9 mouse cellular contexts compared by ENCODE assay signal in genomic region chr5:120457628-120458027, GRCm38 (mm10). TPM values are rescaled to one million over a fixed set of nuclear protein-coding genes. Genes with fewer than 3 reads are reported as not detected.
A peak's percentile ranks its signal among the peaks of the same experiment; 100 is the strongest.
DNase-seq lines count a peak whose midpoint lies in the region; ATAC-seq and TF ChIP-seq lines count a peak whose summit lies in the region.
"Had no signal": no experiment of that assay in that cellular context is flagged by ENCODE, and none has a peak within 500 bp of the region (broad histone marks: within the 10 kb centered on the region; RNA-seq: fewer than 3 reads in every experiment).

No protein-coding gene starts in this region.

- no peak overlapping the region for H3K27ac ChIP-seq in hindbrain, embryonic 11.5 days (ENCODE audit: low read depth, low read length)
- no peak overlapping the region for H3K27ac ChIP-seq in hindbrain, embryonic 16.5 days (ENCODE audit: low read depth, low read length)
- H3K27ac ChIP-seq in ES-E14 (ENCODE audit: insufficient read depth, low read depth, low read length, poor library complexity, severe bottlenecking): no peak overlapping the region
- no peak overlapping the region for H3K27ac ChIP-seq in limb, embryonic 10.5 days
- H3K27ac ChIP-seq: neural tube, embryonic 12.5 days had no signal

- peak; percentile 94 for DNase-seq in hindbrain, embryonic 11.5 days (ENCODE audit: low spot score)
- peak; percentile 95 for DNase-seq in ES-E14 (ENCODE audit: low read depth, low spot score)
- DNase-seq in c-Kit-positive CD71-negative TER-119-negative erythroid progenitor cells, embryonic 14.5 days (ENCODE audit: low read depth): peak; percentile 70
- peak; percentile 41 for DNase-seq in gastrocnemius, postnatal 14 days
- DNase-seq in limb, embryonic 10.5 days (ENCODE audit: low spot score): peak; percentile 89
- DNase-seq in retina, embryonic 14.5 days (ENCODE audit: low spot score): peak; percentile 95

- intact Hi-C loops in gastrocnemius, postnatal 14 days (cut with DNase I; ENCODE audit: low total_unique reads): no loop called here

- H3K4me2 ChIP-seq in hindbrain, embryonic 11.5 days (replicated peaks; ENCODE audit: low read depth, low read length): no peak overlapping the region
- no peak overlapping the region for H3K4me2 ChIP-seq in hindbrain, embryonic 16.5 days (ENCODE audit: low read length)
- H3K4me2 ChIP-seq: neural tube, embryonic 12.5 days had no signal

- H3K36me3 ChIP-seq in hindbrain, embryonic 11.5 days (ENCODE audit: control insufficient read depth, insufficient read depth, low read length): no peaks in the 10 kb centered on the region
- H3K36me3 ChIP-seq in hindbrain, embryonic 16.5 days (ENCODE audit: control insufficient read depth, insufficient read depth, low read length): no peaks in the 10 kb centered on the region
- H3K36me3 ChIP-seq in ES-E14 (ENCODE audit: control insufficient read depth, insufficient read depth, low read length, poor library complexity, severe bottlenecking): no peaks in the 10 kb centered on the region
- H3K36me3 ChIP-seq in limb, embryonic 10.5 days: no peaks in the 10 kb centered on the region
- H3K36me3 ChIP-seq: neural tube, embryonic 12.5 days had no signal

- WGBS in hindbrain, embryonic 11.5 days: 6% methylated on average over 9 of the region's 9 CpGs
- WGBS in hindbrain, embryonic 16.5 days: 7% methylated on average over 9 of the region's 9 CpGs
- 8% methylated on average over 9 of the region's 9 CpGs for WGBS in limb, embryonic 10.5 days

- H3K9me3 ChIP-seq in hindbrain, embryonic 11.5 days (ENCODE audit: control insufficient read depth, low read length): no peaks in the 10 kb centered on the region
- H3K9me3 ChIP-seq in hindbrain, embryonic 16.5 days (ENCODE audit: control insufficient read depth, low read length): no peaks in the 10 kb centered on the region
- H3K9me3 ChIP-seq in ES-E14 (ENCODE audit: control insufficient read depth, insufficient read depth, low read depth, low read length): no peaks in the 10 kb centered on the region
- no peaks in the 10 kb centered on the region for H3K9me3 ChIP-seq in limb, embryonic 10.5 days (replicated peaks)
- H3K9me3 ChIP-seq: neural tube, embryonic 12.5 days had no signal

- H3K27me3 ChIP-seq in hindbrain, embryonic 11.5 days (ENCODE audit: control insufficient read depth, insufficient read depth, low read length): no peaks in the 10 kb centered on the region
- no peaks in the 10 kb centered on the region for H3K27me3 ChIP-seq in hindbrain, embryonic 16.5 days (replicated peaks; ENCODE audit: control insufficient read depth, insufficient read depth, low read length)
- H3K27me3 ChIP-seq in limb, embryonic 10.5 days (ENCODE audit: low read depth, poor library complexity, severe bottlenecking): peaks cover 79% of the 10 kb centered on the region

- in situ Hi-C loops in ES-E14 (cut with MboI; ENCODE audit: low sequenced_read_pairs in 2 of 2, unreplicated experiment in 2 of 2): no loop called here

- H3K9ac ChIP-seq in hindbrain, embryonic 11.5 days (ENCODE audit: low read depth, low read length): no peak overlapping the region
- no peak overlapping the region for H3K9ac ChIP-seq in hindbrain, embryonic 16.5 days (ENCODE audit: low read depth, low read length)
- no peak overlapping the region for H3K9ac ChIP-seq in ES-E14 (ENCODE audit: insufficient read depth, low read depth, low read length, poor library complexity, severe bottlenecking)
- H3K9ac ChIP-seq: neural tube, embryonic 12.5 days had no signal

- ATAC-seq in hindbrain, embryonic 11.5 days (ENCODE audit: low FRiP score): peak; percentile 43; the same call in 1 of the 2 replicates
- no peak; the same call in 1 of the 2 replicates for ATAC-seq in hindbrain, embryonic 16.5 days
- ATAC-seq in erythroid progenitor cell, adult 5-6 weeks (replicated peaks; ENCODE audit: low FRiP score, poor library complexity, severe bottlenecking): no peak

- no peak overlapping the region for H3K4me3 ChIP-seq in hindbrain, embryonic 11.5 days (ENCODE audit: low read depth, low read length)
- no peak overlapping the region for H3K4me3 ChIP-seq in hindbrain, embryonic 16.5 days (ENCODE audit: low read length)
- H3K4me3 ChIP-seq in ES-E14 (ENCODE audit: insufficient read depth in 1 of 2, low read depth in 1 of 2, low read length in 2 of 2, poor library complexity in 1 of 2, severe bottlenecking in 1 of 2): no peak overlapping the region
- H3K4me3 ChIP-seq in limb, embryonic 10.5 days: no peak overlapping the region
- H3K4me3 ChIP-seq: neural tube, embryonic 12.5 days had no signal

- no peaks in the 10 kb centered on the region for H3K4me1 ChIP-seq in hindbrain, embryonic 11.5 days (replicated peaks; ENCODE audit: control insufficient read depth, insufficient read depth, low read length)
- H3K4me1 ChIP-seq in hindbrain, embryonic 16.5 days (ENCODE audit: control insufficient read depth, insufficient read depth, low read depth, low read length): no peaks in the 10 kb centered on the region
- H3K4me1 ChIP-seq in ES-E14 (ENCODE audit: control insufficient read depth in 2 of 2, insufficient read depth in 2 of 2, low read length in 2 of 2, poor library complexity in 1 of 2): peaks cover 3 to 13% of the 10 kb centered on the region in 2 experiments; a peak in 3 of 4 replicates
- peaks cover 14% of the 10 kb centered on the region for H3K4me1 ChIP-seq in limb, embryonic 10.5 days

TF ChIP-seq in ES-E14, 5 proteins besides CTCF, POLR2A, EP300 and RAD21:
- TF ChIP-seq ZC3H11A (IDR thresholded peaks at IDR 0.05; ENCODE audit: borderline replicate concordance, low read depth, low read length) (0 out of 2 replicates have a peak, but pooled peaks have one; percentile 1), HCFC1 (IDR thresholded peaks at IDR 0.05; ENCODE audit: borderline replicate concordance, insufficient read depth, low read length) (0 out of 2 replicates have a peak, but pooled peaks have one; percentile 20), ZNF384 (IDR thresholded peaks at IDR 0.05; ENCODE audit: low read depth, low read length) (no peak)

RNA-seq across cellular contexts. Expression of gene Sdsl, which starts 15.0 kb away (rescaled TPM):
- 5.8 and 6.7 TPM in 2 replicates for polyA plus RNA-seq in hindbrain, embryonic 11.5 days (2014; fragmentation: Nextera tagmentation; extraction: Ambion mirVana)
- polyA plus RNA-seq in hindbrain, embryonic 16.5 days (2015; fragmentation: Nextera tagmentation; extraction: Ambion mirVana): 8.1 and 9.4 TPM in 2 replicates
- total RNA-seq in ES-E14 (2012; rRNA removed): 0.67 TPM in 1 of 2 replicates, not detected in the other
- under 1 TPM; 0.40 to 0.55 TPM for total RNA-seq in gastrocnemius, postnatal 14 days (2021)
- polyA plus RNA-seq in limb, embryonic 10.5 days (2016; fragmentation: Nextera tagmentation; extraction: Ambion mirVana): 5.2 and 5.6 TPM in 2 replicates
- total RNA-seq in erythroid progenitor cell, adult 5-6 weeks (2015; ENCODE audit: low replicate concordance): 4.2 TPM in 1 of 2 replicates, not detected in the other
- total RNA-seq in erythroid progenitor cell, adult 5-6 weeks (2017; ENCODE audit: low replicate concordance): 2.7 and 4.8 TPM in 2 replicates

RNA-seq across cellular contexts. Expression of gene Sds, which starts 18.7 kb away (rescaled TPM):
- polyA plus RNA-seq in hindbrain, embryonic 11.5 days (2014; fragmentation: Nextera tagmentation; extraction: Ambion mirVana): not detected in 2 replicates
- polyA plus RNA-seq in hindbrain, embryonic 16.5 days (2015; fragmentation: Nextera tagmentation; extraction: Ambion mirVana): 0.40 and 0.80 TPM in 2 replicates
- total RNA-seq in ES-E14 (2012; rRNA removed): 0.22 TPM in 1 of 2 replicates, not detected in the other
- not detected for total RNA-seq in gastrocnemius, postnatal 14 days (2021)
- not detected in 2 replicates for polyA plus RNA-seq in limb, embryonic 10.5 days (2016; fragmentation: Nextera tagmentation; extraction: Ambion mirVana)
- not detected in 2 replicates for total RNA-seq in erythroid progenitor cell, adult 5-6 weeks (2015; ENCODE audit: low replicate concordance)
- total RNA-seq in erythroid progenitor cell, adult 5-6 weeks (2017; ENCODE audit: low replicate concordance): not detected in 2 replicates
- polyA plus RNA-seq: neural tube, embryonic 12.5 days had no signal

RNA-seq across cellular contexts. Expression of gene Lhx5, which starts 26.1 kb away (rescaled TPM):
- polyA plus RNA-seq in hindbrain, embryonic 11.5 days (2014; fragmentation: Nextera tagmentation; extraction: Ambion mirVana): 36.1 and 41.6 TPM in 2 replicates
- 20.1 and 24.3 TPM in 2 replicates for polyA plus RNA-seq in hindbrain, embryonic 16.5 days (2015; fragmentation: Nextera tagmentation; extraction: Ambion mirVana)
- total RNA-seq in ES-E14 (2012; rRNA removed): 0.13 and 0.16 TPM in 2 replicates
- total RNA-seq in gastrocnemius, postnatal 14 days (2021): not detected
- not detected in 2 replicates for polyA plus RNA-seq in limb, embryonic 10.5 days (2016; fragmentation: Nextera tagmentation; extraction: Ambion mirVana)
- not detected in 2 replicates for total RNA-seq in erythroid progenitor cell, adult 5-6 weeks (2015; ENCODE audit: low replicate concordance)
- not detected in 2 replicates for total RNA-seq in erythroid progenitor cell, adult 5-6 weeks (2017; ENCODE audit: low replicate concordance)

RNA-seq across cellular contexts. Expression of gene Plbd2, which starts 45.8 kb away (rescaled TPM):
- polyA plus RNA-seq in hindbrain, embryonic 11.5 days (2014; fragmentation: Nextera tagmentation; extraction: Ambion mirVana): 20.5 and 22.1 TPM in 2 replicates
- 37.6 and 39.0 TPM in 2 replicates for polyA plus RNA-seq in hindbrain, embryonic 16.5 days (2015; fragmentation: Nextera tagmentation; extraction: Ambion mirVana)
- 35.3 and 59.2 TPM in 2 replicates for total RNA-seq in ES-E14 (2012; rRNA removed)
- 10 to 100 TPM; 31.7 to 34.3 TPM for total RNA-seq in gastrocnemius, postnatal 14 days (2021)
- 41.3 and 43.1 TPM in 2 replicates for polyA plus RNA-seq in limb, embryonic 10.5 days (2016; fragmentation: Nextera tagmentation; extraction: Ambion mirVana)
- total RNA-seq in erythroid progenitor cell, adult 5-6 weeks (2015; ENCODE audit: low replicate concordance): 1.1 and 2.1 TPM in 2 replicates
- total RNA-seq in erythroid progenitor cell, adult 5-6 weeks (2017; ENCODE audit: low replicate concordance): 2.0 and 3.9 TPM in 2 replicates

RNA-seq across cellular contexts. Expression of gene Slc8b1, which starts 53.3 kb away (rescaled TPM):
- 1.5 and 2.1 TPM in 2 replicates for polyA plus RNA-seq in hindbrain, embryonic 11.5 days (2014; fragmentation: Nextera tagmentation; extraction: Ambion mirVana)
- polyA plus RNA-seq in hindbrain, embryonic 16.5 days (2015; fragmentation: Nextera tagmentation; extraction: Ambion mirVana): 2.3 and 2.7 TPM in 2 replicates
- 20.5 and 34.5 TPM in 2 replicates for total RNA-seq in ES-E14 (2012; rRNA removed)
- 10 to 100 TPM; 12.5 to 13.0 TPM for total RNA-seq in gastrocnemius, postnatal 14 days (2021)
- 3.7 and 4.4 TPM in 2 replicates for polyA plus RNA-seq in limb, embryonic 10.5 days (2016; fragmentation: Nextera tagmentation; extraction: Ambion mirVana)
- total RNA-seq in erythroid progenitor cell, adult 5-6 weeks (2015; ENCODE audit: low replicate concordance): 3.4 and 5.0 TPM in 2 replicates
- total RNA-seq in erythroid progenitor cell, adult 5-6 weeks (2017; ENCODE audit: low replicate concordance): 3.0 and 6.7 TPM in 2 replicates

Comparison
In these comparisons a context has a peak if more than half of its experiments do, and no peak if none do; other contexts are left out.
1. DNase-seq: peak in every context shown above with its lines; median percentile 95 in ES-E14; 95 in retina, embryonic 14.5 days; 94 in hindbrain, embryonic 11.5 days; 89 in limb, embryonic 10.5 days; 70 in c-Kit-positive CD71-negative TER-119-negative erythroid progenitor cells, embryonic 14.5 days; 41 in gastrocnemius, postnatal 14 days.